Mouse (Mus musculus) MEL (cell line): ENCODE measurements around the gene Nectin2. TPM values are rescaled to one million over a fixed set of nuclear protein-coding genes. Genes with fewer than 3 reads are reported as not detected.

Experiments
- DNase-seq: peaks from one replicate; pipeline ENCODE4 v3.0.0; 2011; ENCODE audit warnings: low read depth, low spot score
- H3K27ac ChIP-seq: 2 replicates; pipeline ENCODE4 v1.5.1; 2012; ENCODE audit warnings: low read depth, mild to moderate bottlenecking, control low read depth, low read length, moderate library complexity; ENCODE audit not compliant: control insufficient read depth
- H3K27me3 ChIP-seq, 2 experiments: fragments of 150-350 bp in 1 of 2; sonication (generic) in 1 of 2; 2 replicates each; pipeline ENCODE4 v1.6.1; 2012; ENCODE audit warnings: low read length in 2 of 2, mild to moderate bottlenecking in 2 of 2, improper control_type of control experiment in 1 of 2, moderate library complexity in 1 of 2; ENCODE audit not compliant: insufficient read depth in 2 of 2, control insufficient read depth in 1 of 2
- H3K36me3 ChIP-seq, 2 experiments: 2 replicates each; pipeline ENCODE4 v1.6.1; 2012 to 2014; ENCODE audit warnings: low read length in 2 of 2, improper control_type of control experiment in 1 of 2, inconsistent platforms in 1 of 2, mild to moderate bottlenecking in 1 of 2; ENCODE audit not compliant: insufficient read depth in 2 of 2, control insufficient read depth in 1 of 2
- H3K4me1 ChIP-seq, 2 experiments: fragments of 150-350 bp in 1 of 2; sonication (generic) in 1 of 2; 2 replicates each; pipeline ENCODE4 v1.6.1; 2012; ENCODE audit warnings: low read length in 2 of 2, improper control_type of control experiment in 1 of 2, mild to moderate bottlenecking in 1 of 2; ENCODE audit not compliant: insufficient read depth in 2 of 2, control insufficient read depth in 1 of 2
- H3K4me3 ChIP-seq, 2 experiments: fragments of 150-350 bp in 1 of 2; sonication (generic) in 1 of 2; 2 replicates each; pipeline ENCODE4 v1.5.1; 2012; ENCODE audit warnings: low read depth in 2 of 2, low read length in 2 of 2, mild to moderate bottlenecking in 2 of 2, moderate library complexity in 2 of 2, control low read depth in 1 of 2, improper control_type of control experiment in 1 of 2; ENCODE audit not compliant: control insufficient read depth in 1 of 2, insufficient read depth in 1 of 2
- H3K79me2 ChIP-seq: 2 replicates; pipeline ENCODE4 v1.6.1; 2012; ENCODE audit warnings: mild to moderate bottlenecking, low read length, moderate library complexity; ENCODE audit not compliant: control insufficient read depth, poor library complexity, insufficient read depth
- H3K9ac ChIP-seq: 2 replicates; pipeline ENCODE4 v1.6.1; 2012; ENCODE audit warnings: low read depth, mild to moderate bottlenecking, control low read depth, low read length, moderate library complexity; ENCODE audit not compliant: control insufficient read depth, poor library complexity, severe bottlenecking
- H3K9me3 ChIP-seq: fragments of 150-350 bp; sonication (generic); replicated peaks from 2 replicates; pipeline ENCODE4 v1.6.1; 2012; ENCODE audit warnings: mild to moderate bottlenecking, low read length, improper control_type of control experiment, moderate library complexity; ENCODE audit not compliant: insufficient read depth
- E2F4 ChIP-seq: IDR thresholded peaks from 2 replicates; pipeline ENCODE4 v1.6.1; 2011; ENCODE audit warnings: low read depth, low read length, improper control_type of control experiment, borderline replicate concordance
- EP300 ChIP-seq, 2 experiments: IDR thresholded peaks; 2 replicates each; pipeline ENCODE4 v1.6.1; 2011; ENCODE audit warnings: improper control_type of control experiment in 2 of 2, low read length in 2 of 2, low read depth in 1 of 2, mild to moderate bottlenecking in 1 of 2
- JUND ChIP-seq: IDR thresholded peaks from 2 replicates; pipeline ENCODE4 v1.6.1; 2011; ENCODE audit warnings: low read depth, mild to moderate bottlenecking, improper control_type of control experiment, low read length
- MYB ChIP-seq: IDR thresholded peaks from 2 replicates; pipeline ENCODE4 v1.6.1; 2011; ENCODE audit warnings: mild to moderate bottlenecking, low read depth, low read length, improper control_type of control experiment
- NELFE ChIP-seq: IDR thresholded peaks from 2 replicates; pipeline ENCODE4 v1.6.1; 2011; ENCODE audit warnings: low read depth, low read length, improper control_type of control experiment
- NRF1 ChIP-seq: IDR thresholded peaks from 2 replicates; pipeline ENCODE4 v1.6.1; 2014; ENCODE audit warnings: low read depth, mild to moderate bottlenecking, inconsistent platforms, low read length, improper control_type of control experiment, moderate library complexity; ENCODE audit not compliant: poor library complexity, insufficient read depth, severe bottlenecking
- POLR2AphosphoS2 ChIP-seq: IDR thresholded peaks from 2 replicates; pipeline ENCODE4 v1.6.1; 2011; ENCODE audit warnings: low read length, improper control_type of control experiment
- POLR2AphosphoS5 ChIP-seq: IDR thresholded peaks from 2 replicates; pipeline ENCODE4 v1.6.1; 2012; ENCODE audit warnings: low read depth, borderline replicate concordance, mild to moderate bottlenecking, inconsistent platforms, low read length, moderate library complexity, mixed read lengths
- SIN3A ChIP-seq: IDR thresholded peaks from 2 replicates; pipeline ENCODE4 v1.6.1; 2012; ENCODE audit warnings: low read length, improper control_type of control experiment, inconsistent platforms
- TAL1 ChIP-seq: IDR thresholded peaks from 2 replicates; pipeline ENCODE4 v1.6.1; 2012; ENCODE audit warnings: mild to moderate bottlenecking, inconsistent platforms, low read length, moderate library complexity, mixed read lengths
- TBP ChIP-seq: IDR thresholded peaks from 2 replicates; pipeline ENCODE4 v1.8.0; 2011; ENCODE audit warnings: low read depth, low read length, improper control_type of control experiment
- TCF12 ChIP-seq: IDR thresholded peaks from 2 replicates; pipeline ENCODE4 v1.6.1; 2014; ENCODE audit warnings: low read depth, mild to moderate bottlenecking, inconsistent platforms, low read length, improper control_type of control experiment, moderate library complexity
- UBTF ChIP-seq: IDR thresholded peaks from 2 replicates; pipeline ENCODE4 v1.6.1; 2012; ENCODE audit warnings: low read depth, mild to moderate bottlenecking, inconsistent platforms, low read length, improper control_type of control experiment, moderate library complexity, borderline replicate concordance; ENCODE audit not compliant: insufficient read depth
- USF1 ChIP-seq: IDR thresholded peaks from 2 replicates; pipeline ENCODE4 v1.6.1; 2014; ENCODE audit warnings: low read depth, mild to moderate bottlenecking, inconsistent platforms, low read length, improper control_type of control experiment, moderate library complexity
- ZKSCAN1 ChIP-seq: IDR thresholded peaks from 2 replicates; pipeline ENCODE4 v1.6.1; 2012; ENCODE audit warnings: low read depth, mild to moderate bottlenecking, inconsistent platforms, low read length, improper control_type of control experiment, moderate library complexity
- ZMIZ1 ChIP-seq: IDR thresholded peaks from 2 replicates; pipeline ENCODE4 v1.6.1; 2012; ENCODE audit warnings: low read depth, mild to moderate bottlenecking, inconsistent platforms, low read length, improper control_type of control experiment, moderate library complexity
- polyA plus RNA-seq, 2 experiments: library from polyadenylated mRNA; stranded (reverse) in 1 of 2; unstranded in 1 of 2; fragments of >175 nt in 1 of 2; fragments of >200 nt in 1 of 2; gene quantifications; 2 replicates each; pipeline versions ENCODE4 v1.2.1 to v1.2.4; 2012; ENCODE audit warnings: low replicate concordance in 2 of 2, low read depth in 1 of 2; ENCODE audit not compliant: insufficient read length in 2 of 2, insufficient read depth in 1 of 2, missing spikeins in 1 of 2
- total RNA-seq: library from RNA; depleted of rRNA; stranded (reverse); fragments of 300-350 nt; gene quantifications from 2 replicates; pipeline ENCODE4 v1.2.3, GENCODE M21; 2012

The Nectin2 gene
- total and polyA plus RNA-seq, 3 experiments = 6.9 to 25.6 TPM; not detected in 1

GRCm38 (mm10) chr7:19778645-19779044, 28.4 kb upstream of the Nectin2 start:
- DNase-seq = no peak
- Histone ChIP-seq H3K27me3 (no peaks in the 10 kb centered on the region), H3K9me3 (no peaks in the 10 kb centered on the region), H3K9ac (no peak overlapping the region), H3K36me3 (no peaks in the 10 kb centered on the region), H3K4me1 (no peaks in the 10 kb centered on the region), H3K4me3 (no peak overlapping the region), H3K27ac (no peak overlapping the region), H3K79me2 (no peaks in the 10 kb centered on the region)
- TF ChIP-seq ZKSCAN1 = no peak
- TF ChIP-seq SIN3A = no peak
- no peak for TF ChIP-seq MYB
- no peak for TF ChIP-seq E2F4

- Histone ChIP-seq H3K79me2 (no peaks in the 10 kb centered on the region), H3K4me1 (no peaks in the 10 kb centered on the region), H3K4me3 (no peak overlapping the region), H3K27ac (no peak overlapping the region), H3K9ac (no peak overlapping the region), H3K9me3 (no peaks in the 10 kb centered on the region), H3K27me3 (no peaks in the 10 kb centered on the region)
- TF ChIP-seq NELFE (no peak), UBTF (no peak)
- TF ChIP-seq, all 39 proteins: peak for 0
- no peaks in the 10 kb centered on the region for H3K36me3 ChIP-seq
- DNase-seq = no peak
Measured at GRCm38 (mm10) chr7:19777049-19777723, 26.9 kb upstream of the Nectin2 start.

GRCm38 (mm10) chr7:19771682-19772081, 21.4 kb upstream of the Nectin2 start:
- H3K27ac ChIP-seq = no peak overlapping the region
- H3K36me3 ChIP-seq = no peaks in the 10 kb centered on the region
- H3K9me3 ChIP-seq = no peaks in the 10 kb centered on the region
- peaks cover 4 to 10% of the 10 kb centered on the region in 2 experiments; a peak in 3 of 4 replicates for H3K4me1 ChIP-seq
- no peak for DNase-seq
- no peaks in the 10 kb centered on the region; a peak in 1 of 4 replicates for H3K27me3 ChIP-seq
- TF ChIP-seq POLR2AphosphoS5 (no peak), JUND (no peak), TCF12 (no peak), ZKSCAN1 (no peak), ZMIZ1 (no peak), NRF1 (no peak), UBTF (no peak), USF1 (no peak), EP300 (IDR thresholded peaks at IDR 0.05; ENCODE audit: low read depth in 1 of 2, low read length in 2 of 2) (no peak), TBP (no peak), TAL1 (no peak), POLR2AphosphoS2 (no peak)
- H3K4me3 ChIP-seq = no peak overlapping the region
- no peaks in the 10 kb centered on the region for H3K79me2 ChIP-seq
- no peak overlapping the region for H3K9ac ChIP-seq
